Mouse (Mus musculus) hindbrain, embryonic 16.5 days (tissue): ENCODE results near the gene Spata4. TPM values are rescaled to one million over a fixed set of nuclear protein-coding genes. Genes with fewer than 3 reads are reported as not detected.

Experiments
- ATAC-seq: fragments of 200-750 bp; cut with Nextera tagmentation; 2 replicates; pipeline ENCODE4 v1.8.0; 2017; ENCODE audit warnings: moderate TSS enrichment, moderate library complexity
- H3K27ac ChIP-seq: fragments of 300-500 bp; sonication (generic); 2 replicates; pipeline ENCODE4 v1.5.1; 2014; ENCODE audit warnings: low read depth, mild to moderate bottlenecking, control low read depth, low read length, moderate library complexity
- H3K27me3 ChIP-seq: fragments of 300-500 bp; sonication (generic); replicated peaks from 2 replicates; pipeline ENCODE4 v1.6.1; 2014; ENCODE audit warnings: low read length; ENCODE audit not compliant: control insufficient read depth, insufficient read depth
- H3K36me3 ChIP-seq: fragments of 300-500 bp; sonication (generic); 2 replicates; pipeline ENCODE4 v1.6.1; 2014; ENCODE audit warnings: mild to moderate bottlenecking, low read length, moderate library complexity, mixed read lengths; ENCODE audit not compliant: control insufficient read depth, insufficient read depth
- H3K4me1 ChIP-seq: fragments of 300-500 bp; sonication (generic); 2 replicates; pipeline ENCODE4 v1.6.1; 2014; ENCODE audit warnings: low read depth, low read length; ENCODE audit not compliant: control insufficient read depth, insufficient read depth
- H3K4me2 ChIP-seq: fragments of 300-500 bp; sonication (generic); 2 replicates; pipeline ENCODE4 v1.6.1; 2014; ENCODE audit warnings: mild to moderate bottlenecking, low read length, control low read depth, moderate library complexity
- H3K4me3 ChIP-seq: fragments of 300-500 bp; sonication (generic); 2 replicates; pipeline ENCODE4 v1.5.1; 2014; ENCODE audit warnings: mild to moderate bottlenecking, low read length, control low read depth, moderate library complexity
- H3K9ac ChIP-seq: fragments of 300-500 bp; sonication (generic); 2 replicates; pipeline ENCODE4 v1.6.1; 2014; ENCODE audit warnings: low read depth, mild to moderate bottlenecking, control low read depth, low read length, moderate library complexity
- H3K9me3 ChIP-seq: fragments of 300-500 bp; sonication (generic); 2 replicates; pipeline ENCODE4 v1.6.1; 2014; ENCODE audit warnings: mild to moderate bottlenecking, low read length, moderate library complexity; ENCODE audit not compliant: control insufficient read depth
- WGBS: fragments of 180-500 bp; shearing (Covaris S2); extraction: QIAGEN DNeasy Blood & Tissue Kit; methylation state at CpG from one replicate; pipeline ENCODE4 v1.1.7; 2014; 5-methylcytosine and 5-hydroxymethylcytosine counted together
- polyA plus RNA-seq: library from polyadenylated mRNA; unstranded; fragments of >200 nt; fragmentation: Nextera tagmentation; extraction: Ambion mirVana; gene quantifications from 2 replicates; pipeline ENCODE4 v1.2.1, GENCODE M21; 2015

Gene Spata4
- polyA plus RNA-seq: 0.24 TPM in 1 of 2 replicates, not detected in the other

DNA sequence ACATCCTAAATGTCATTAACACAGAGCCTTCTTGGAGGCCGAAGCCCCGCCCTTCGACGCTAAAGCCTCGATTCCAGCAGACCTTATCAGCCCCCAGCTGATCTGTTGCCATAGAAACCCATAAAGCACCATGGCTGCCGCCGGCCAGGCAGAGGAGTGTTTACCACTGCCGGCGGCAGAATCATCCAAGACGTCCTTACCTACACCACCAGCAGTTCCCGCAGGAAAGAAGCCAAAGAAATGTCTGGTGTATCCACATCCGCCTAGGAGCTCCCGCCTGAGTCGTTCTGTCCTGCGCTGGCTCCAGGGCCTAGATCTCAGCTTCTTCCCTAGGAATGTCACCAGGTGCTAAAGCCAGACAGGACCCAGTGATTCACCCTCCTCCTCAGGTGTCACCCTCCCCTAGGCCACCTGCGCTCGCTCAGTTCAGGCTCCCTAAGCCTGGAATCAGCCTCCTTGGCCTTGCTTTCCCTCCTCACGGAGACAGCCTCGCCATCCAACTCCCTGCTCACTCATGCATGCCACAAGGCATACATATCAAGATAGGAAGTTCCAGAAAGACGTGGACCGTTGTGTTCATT is at the start of gene Spata4:
Gene Spata4, plus strand, starts transcription at position 111 of the 581 bp plus-strand sequence.
- H3K27ac ChIP-seq: peak within 1 kb of the TSS; percentile 67
- no peaks in the 10 kb centered on the region for H3K36me3 ChIP-seq
- no peaks in the 10 kb centered on the region for H3K27me3 ChIP-seq
- WGBS: 4% methylated on average over 21 of the region's 21 CpGs
- peak within 1 kb of the TSS; percentile 70 for H3K4me2 ChIP-seq
- H3K4me3 ChIP-seq: peak within 1 kb of the TSS; percentile 37
- H3K9me3 ChIP-seq: no peaks in the 10 kb centered on the region
- H3K4me1 ChIP-seq: peaks cover 6% of the 10 kb centered on the region
- peak; percentile 94 for ATAC-seq
- peak within 1 kb of the TSS; percentile 63 for H3K9ac ChIP-seq

DNA sequence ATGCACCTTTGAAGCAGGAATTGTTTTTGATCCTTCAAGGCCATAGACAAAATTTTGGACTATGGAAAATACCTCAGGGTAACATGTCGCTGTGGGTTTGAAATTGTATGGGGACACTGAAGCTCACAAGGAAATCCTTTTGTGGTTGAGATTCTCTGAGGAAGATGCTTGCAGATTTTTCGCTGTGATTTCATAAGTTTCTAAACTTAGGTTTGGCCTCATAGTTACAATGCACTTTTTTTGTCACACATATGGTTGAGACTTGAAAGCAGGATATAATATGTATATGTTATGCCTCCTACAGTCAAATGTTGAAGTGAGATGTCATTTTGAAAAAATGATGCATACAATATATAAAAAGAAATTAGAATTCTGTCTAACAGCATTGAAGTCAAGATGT is 45.7 kb upstream of the Spata4 start:
- Histone ChIP-seq H3K4me1 (no peaks in the 10 kb centered on the region), H3K27me3 (no peaks in the 10 kb centered on the region), H3K27ac (no peak overlapping the region), H3K36me3 (no peaks in the 10 kb centered on the region), H3K9ac (no peak overlapping the region), H3K9me3 (no peaks in the 10 kb centered on the region), H3K4me3 (no peak overlapping the region), H3K4me2 (no peak overlapping the region)
- ATAC-seq: no peak
- WGBS: 88% methylated on average over 2 of the region's 2 CpGs

DNA sequence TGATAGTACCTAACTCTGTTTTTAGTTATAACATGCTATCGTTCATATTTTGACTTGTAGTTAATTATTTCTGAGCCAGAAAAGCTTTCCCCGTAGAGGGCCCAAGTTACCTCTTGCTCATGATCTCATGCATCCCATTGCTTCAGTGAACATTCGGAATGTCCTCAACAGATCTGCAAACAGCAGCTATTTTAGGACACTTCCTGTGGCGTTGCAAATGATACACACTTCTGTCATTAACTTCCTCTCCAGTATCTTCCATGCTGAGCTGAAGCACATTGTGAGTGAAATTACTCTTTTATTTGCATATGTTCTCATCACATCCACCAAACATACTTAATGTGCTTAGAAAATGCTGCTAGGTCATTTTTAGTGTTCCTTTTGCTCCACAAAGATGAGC is 38.4 kb upstream of the Spata4 start:
- no peaks in the 10 kb centered on the region for H3K27me3 ChIP-seq
- H3K9me3 ChIP-seq: no peaks in the 10 kb centered on the region
- H3K27ac ChIP-seq: no peak overlapping the region
- H3K9ac ChIP-seq: no peak overlapping the region
- no peak for ATAC-seq
- H3K4me2 ChIP-seq: no peak overlapping the region
- WGBS: 75% methylated on average over 4 of the region's 4 CpGs
- no peak overlapping the region for H3K4me3 ChIP-seq
- no peaks in the 10 kb centered on the region for H3K4me1 ChIP-seq
- no peaks in the 10 kb centered on the region for H3K36me3 ChIP-seq

DNA sequence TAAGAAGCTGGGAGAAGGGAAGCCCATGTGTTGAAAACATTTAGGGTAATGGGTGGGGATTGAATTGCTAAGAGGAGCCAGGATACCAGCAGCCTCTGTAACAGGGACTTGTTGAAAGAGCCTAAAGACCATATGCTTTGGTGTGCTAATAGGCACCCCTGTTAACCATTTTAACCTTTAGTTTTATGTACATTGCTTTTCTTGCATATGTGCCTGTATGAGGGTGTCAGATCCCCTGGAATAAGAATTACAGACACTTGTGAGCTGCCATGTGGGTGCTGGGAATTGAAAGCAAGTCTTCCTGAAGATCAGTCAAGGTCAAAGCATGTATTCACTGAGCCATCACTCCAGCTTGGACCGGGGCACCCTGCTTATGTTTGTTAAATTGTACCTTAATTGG is 35.4 kb upstream of the Spata4 start:
- Histone ChIP-seq H3K36me3 (no peaks in the 10 kb centered on the region), H3K27me3 (no peaks in the 10 kb centered on the region), H3K4me2 (no peak overlapping the region), H3K27ac (no peak overlapping the region), H3K4me3 (no peak overlapping the region), H3K9me3 (no peaks in the 10 kb centered on the region), H3K4me1 (no peaks in the 10 kb centered on the region), H3K9ac (no peak overlapping the region)
- ATAC-seq: no peak
- 93% methylated on average over 1 of the region's 1 CpGs for WGBS

DNA sequence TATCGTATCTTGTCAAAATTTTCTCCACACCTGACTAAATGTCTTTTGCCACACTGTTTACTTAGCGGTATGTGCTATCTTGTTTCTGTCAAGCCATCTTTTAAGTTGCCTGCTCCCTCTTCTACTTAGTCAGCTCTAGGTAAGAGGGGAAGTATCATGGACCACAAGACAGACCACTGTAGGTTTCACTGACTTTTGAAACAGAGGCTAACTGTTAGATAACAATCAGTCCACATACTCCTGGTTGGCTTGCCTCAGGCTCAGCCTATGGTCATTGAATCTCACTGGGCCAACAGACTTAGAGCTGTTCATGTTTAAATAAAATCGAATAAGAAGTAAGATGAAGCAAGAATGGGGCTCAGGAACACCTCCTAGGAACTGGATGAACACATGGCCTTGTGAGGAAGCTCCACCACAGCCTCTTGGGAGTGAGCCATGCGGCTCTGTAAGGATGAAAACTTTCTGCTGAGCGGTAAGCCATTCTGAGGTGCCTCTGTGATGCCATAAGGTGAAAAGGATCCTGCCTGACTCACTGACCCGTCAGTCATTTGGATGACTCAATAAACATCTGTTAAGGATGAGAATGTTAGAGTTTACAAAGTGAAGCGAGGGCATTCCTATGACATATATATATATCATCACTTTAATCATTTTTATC is 34.8 kb upstream of the Spata4 start:
- H3K4me3 ChIP-seq: no peak overlapping the region
- no peak overlapping the region for H3K4me2 ChIP-seq
- no peak for ATAC-seq
- H3K27ac ChIP-seq: no peak overlapping the region
- no peaks in the 10 kb centered on the region for H3K36me3 ChIP-seq
- no peak overlapping the region for H3K9ac ChIP-seq
- WGBS: 91% methylated on average over 7 of the region's 7 CpGs
- H3K9me3 ChIP-seq: no peaks in the 10 kb centered on the region
- no peaks in the 10 kb centered on the region for H3K27me3 ChIP-seq
- H3K4me1 ChIP-seq: no peaks in the 10 kb centered on the region

DNA sequence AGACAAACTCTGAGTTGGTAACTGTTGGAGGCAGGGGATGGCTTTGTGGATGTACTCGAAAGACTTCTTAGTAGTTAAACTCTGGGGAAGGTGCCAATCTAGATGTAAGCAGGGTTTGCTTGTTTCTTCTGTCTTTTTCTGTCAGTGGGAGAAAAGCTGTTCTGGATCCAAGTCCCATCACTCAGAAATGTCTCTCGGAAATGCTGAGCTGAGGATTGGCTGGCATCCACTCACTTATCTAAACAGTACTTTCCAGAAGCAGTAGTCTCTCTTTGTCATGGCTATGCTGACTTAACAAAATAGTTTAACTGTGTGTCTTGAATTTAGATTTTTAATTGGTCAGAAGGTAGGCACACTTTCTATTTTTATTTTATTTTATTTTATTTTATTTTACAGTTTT is 33.4 kb upstream of the Spata4 start:
- ATAC-seq: no peak
- Histone ChIP-seq H3K36me3 (no peaks in the 10 kb centered on the region), H3K4me3 (no peak overlapping the region), H3K9me3 (no peaks in the 10 kb centered on the region), H3K4me2 (no peak overlapping the region), H3K4me1 (no peaks in the 10 kb centered on the region), H3K27me3 (no peaks in the 10 kb centered on the region), H3K27ac (no peak overlapping the region), H3K9ac (no peak overlapping the region)
- 63% methylated on average over 2 of the region's 2 CpGs for WGBS

DNA sequence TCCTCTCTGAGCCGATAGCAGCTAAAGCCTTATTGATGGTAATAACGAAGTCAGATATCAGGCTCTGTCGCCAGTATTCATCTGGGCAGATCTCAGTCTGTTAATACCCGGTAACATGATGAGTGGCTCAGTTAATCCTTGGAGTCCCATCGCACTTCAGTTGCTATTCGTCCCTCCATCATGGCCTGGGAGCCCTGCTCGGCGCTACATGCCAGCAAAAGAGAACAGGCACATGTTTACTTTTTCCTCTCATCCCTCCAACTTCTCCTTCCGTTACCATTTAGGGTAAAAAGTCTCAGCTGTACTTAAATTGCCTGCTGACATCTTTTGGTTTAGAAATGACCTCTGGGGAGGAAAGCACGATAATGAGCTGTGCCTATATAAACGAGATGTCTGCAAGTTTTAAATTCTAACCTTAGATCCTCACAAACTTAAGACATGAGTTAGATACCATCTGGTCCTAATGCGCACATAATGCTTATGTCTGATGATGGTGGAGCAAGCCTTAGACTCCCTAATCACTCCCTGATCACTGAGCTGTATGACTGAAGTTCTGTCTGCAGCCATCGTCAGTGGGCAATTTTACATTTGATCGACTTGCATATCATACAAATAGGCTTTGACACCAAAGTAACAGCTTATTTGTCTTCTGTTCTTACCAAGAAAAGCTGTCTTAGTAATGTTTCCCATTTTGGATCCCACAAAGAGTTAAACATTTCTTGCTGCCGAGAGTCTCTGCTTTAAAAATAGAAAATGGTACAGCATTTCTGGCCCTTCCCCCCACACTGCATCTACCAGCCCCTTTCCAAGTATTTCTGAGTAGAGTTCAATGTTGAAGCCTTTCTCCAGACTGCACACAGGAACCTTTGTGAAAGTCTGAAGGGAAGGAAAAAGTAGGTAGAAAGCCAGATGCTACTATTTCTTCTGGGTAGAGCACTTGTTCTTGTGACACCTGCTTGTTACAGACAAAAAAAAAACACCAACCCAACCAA is 29.7 kb upstream of the Spata4 start:
- Histone ChIP-seq H3K4me2 (no peak overlapping the region), H3K27ac (no peak overlapping the region), H3K36me3 (no peaks in the 10 kb centered on the region), H3K27me3 (no peaks in the 10 kb centered on the region), H3K9ac (no peak overlapping the region), H3K4me3 (no peak overlapping the region), H3K9me3 (no peaks in the 10 kb centered on the region), H3K4me1 (no peaks in the 10 kb centered on the region)
- 66% methylated on average over 15 of the region's 15 CpGs for WGBS
- no peak for ATAC-seq

DNA sequence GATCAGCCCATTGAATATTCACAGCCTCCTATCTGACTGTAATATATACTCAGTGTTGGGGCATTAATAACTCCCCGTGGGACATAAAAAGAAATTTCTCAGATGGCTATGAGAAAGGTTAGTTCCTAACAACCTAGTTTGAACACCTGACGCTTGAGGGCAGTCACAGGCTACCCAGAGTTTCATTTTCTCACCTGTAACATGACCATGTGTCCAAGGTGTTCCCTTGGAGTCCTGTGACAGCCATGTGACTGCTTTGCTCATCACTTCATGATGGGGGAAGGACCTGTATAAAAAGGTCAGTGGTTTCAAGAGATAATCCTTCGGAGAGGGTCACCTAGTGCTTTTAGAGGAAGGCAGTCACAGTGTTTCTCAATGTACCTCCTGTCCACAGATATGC is 19.1 kb upstream of the Spata4 start:
- H3K36me3 ChIP-seq: no peaks in the 10 kb centered on the region
- H3K27ac ChIP-seq: no peak overlapping the region
- H3K27me3 ChIP-seq: no peaks in the 10 kb centered on the region
- no peak overlapping the region for H3K4me2 ChIP-seq
- H3K9ac ChIP-seq: no peak overlapping the region
- H3K4me1 ChIP-seq: no peaks in the 10 kb centered on the region
- WGBS: 90% methylated on average over 3 of the region's 3 CpGs
- no peaks in the 10 kb centered on the region for H3K9me3 ChIP-seq
- no peak for ATAC-seq
- no peak overlapping the region for H3K4me3 ChIP-seq

DNA sequence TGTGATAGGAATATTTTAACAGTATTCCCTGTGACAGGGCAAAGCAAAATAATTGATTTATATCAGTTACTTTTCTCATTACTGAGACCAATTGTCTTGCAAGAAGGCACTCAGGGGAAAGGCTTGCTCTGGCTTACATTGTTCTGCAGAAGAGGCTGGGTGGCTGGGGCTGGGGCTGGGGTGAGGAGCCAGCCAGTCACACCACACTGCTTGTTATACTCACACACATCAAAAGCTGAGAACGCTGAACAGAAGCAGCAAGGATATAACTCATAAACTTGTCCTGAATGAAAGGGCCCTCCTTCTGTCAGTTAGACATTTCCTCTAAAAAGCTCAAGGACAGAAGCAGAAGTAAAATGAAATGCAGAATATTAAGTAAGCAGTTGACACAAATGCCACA is 17.7 kb upstream of the Spata4 start:
- Histone ChIP-seq H3K36me3 (no peaks in the 10 kb centered on the region), H3K27ac (no peak overlapping the region)
- ATAC-seq: no peak

More for the DNA sequence above, 17.7 kb upstream of the Spata4 start:
- Histone ChIP-seq H3K4me2 (no peak overlapping the region), H3K9me3 (no peaks in the 10 kb centered on the region), H3K4me3 (no peak overlapping the region), H3K27me3 (no peaks in the 10 kb centered on the region), H3K9ac (no peak overlapping the region), H3K4me1 (no peaks in the 10 kb centered on the region)
- 57% methylated on average over 1 of the region's 1 CpGs for WGBS
